Mouse (Mus musculus) heart, adult 2 months (tissue): ENCODE measurements around the gene Parp12.

Source experiments
- CTCF ChIP-seq: fragments of 200-600 bp; IDR thresholded peaks from 2 replicates; pipeline ENCODE4 v1.8.1; 2022; ENCODE audit warnings: antibody characterized with exemption, mild to moderate bottlenecking, moderate library complexity
- POLR2A ChIP-seq: fragments of 200-500 bp; IDR thresholded peaks from 2 replicates; pipeline ENCODE4 v1.6.1; 2011; ENCODE audit warnings: mild to moderate bottlenecking, low read depth, low read length, control low read depth; ENCODE audit not compliant: insufficient read depth

- TF ChIP-seq CTCF (no peak), POLR2A (no peak)
Measured at GRCm38 (mm10) chr6:39118456-39118881, 320 bp upstream of the Parp12 start.
